Mouse (Mus musculus): Measurements from ENCODE around the gene Hist1h2be. TPM values are rescaled to one million over a fixed set of nuclear protein-coding genes. Genes with fewer than 3 reads are reported as not detected.
"Not testable (repeated sequence)": the region's sequence is repeated elsewhere in the genome, so short reads cannot be mapped to it uniquely, and the experiment has no call there.

Hist1h2be gene
- polyA plus RNA-seq (2016; fragmentation: Nextera tagmentation; extraction: Ambion mirVana), result 2.3 and 4.2 TPM in 2 replicates

DNA sequence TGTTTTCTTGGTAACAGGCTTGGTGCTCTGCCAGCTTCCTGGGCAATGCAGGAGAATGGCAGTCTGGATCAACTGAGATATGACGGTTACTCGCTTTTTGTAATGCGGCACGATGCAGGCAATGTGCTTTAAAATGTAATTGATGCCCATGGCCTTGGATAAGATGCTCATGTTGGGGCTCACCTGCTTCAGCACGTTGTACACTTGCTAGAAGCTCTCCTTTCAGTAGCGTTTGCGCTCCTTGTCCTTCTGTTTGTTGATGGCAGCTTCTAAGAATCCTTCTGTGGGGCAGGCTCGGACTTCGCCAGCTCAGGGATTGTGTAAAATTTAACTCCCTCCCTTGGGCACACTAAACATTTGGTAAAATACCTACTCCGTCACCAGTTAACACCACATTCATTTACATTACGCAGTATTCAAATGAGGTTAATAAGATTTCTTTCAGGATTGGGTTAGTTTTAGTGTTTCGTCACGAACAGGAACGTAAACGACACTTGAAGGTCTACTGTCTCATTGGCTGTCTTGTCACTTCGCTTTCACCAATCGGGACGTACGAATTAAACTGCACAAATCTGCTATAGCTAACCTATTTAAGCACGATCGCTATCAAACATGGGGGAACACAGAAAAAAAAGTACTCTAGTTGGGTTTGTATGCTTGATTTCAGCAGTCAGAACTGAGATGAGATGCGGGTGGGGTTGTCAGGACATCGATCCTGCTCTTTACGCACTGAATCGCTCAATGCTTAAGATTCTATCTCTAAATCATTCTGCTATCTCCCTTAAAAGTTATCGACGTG, at the start of gene Hist1h2be:
TSS of gene Hist1h2be (minus strand) at position 392 of the 799 bp plus-strand sequence.
- peak within 1 kb of the TSS; percentile 91 for H3K27ac ChIP-seq
- DNase-seq (ENCODE audit: low spot score), result peak; percentile 68
- H3K27me3 ChIP-seq (ENCODE audit: low read depth, poor library complexity, severe bottlenecking), result no peaks in the 10 kb centered on the region
- peaks cover 18% of the 10 kb centered on the region for H3K4me1 ChIP-seq
- no peaks in the 10 kb centered on the region for H3K36me3 ChIP-seq
- H3K9me3 ChIP-seq (replicated peaks), result no peaks in the 10 kb centered on the region
- 1% methylated on average over 27 of the region's 27 CpGs for WGBS
- H3K4me3 ChIP-seq, result peak within 1 kb of the TSS; percentile 57

DNA sequence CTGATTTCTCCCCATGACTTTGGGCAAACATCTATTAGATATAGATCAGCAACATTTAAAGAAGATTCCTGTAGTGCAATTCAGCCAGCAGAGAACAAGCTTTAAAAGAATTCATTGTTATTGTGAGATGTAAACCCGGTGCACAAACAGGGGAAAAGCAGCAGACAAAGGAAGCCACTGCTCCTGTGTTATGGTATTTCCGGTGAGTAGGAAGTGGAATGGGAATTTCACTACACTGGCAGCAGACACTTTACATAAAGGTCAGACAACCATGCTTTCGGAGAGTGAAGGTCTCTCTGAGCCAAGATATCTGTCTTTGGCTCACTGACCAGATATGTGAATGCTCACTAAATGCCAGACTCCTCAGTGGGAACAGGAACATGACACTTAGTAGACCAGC, 41.6 kb upstream of the Hist1h2be start:
- Histone ChIP-seq H3K4me1 (no peaks in the 10 kb centered on the region), H3K4me3 (no peak overlapping the region), H3K27ac (no peak overlapping the region), H3K36me3 (no peaks in the 10 kb centered on the region), H3K9me3 (replicated peaks) (no peaks in the 10 kb centered on the region), H3K27me3 (ENCODE audit: low read depth, poor library complexity, severe bottlenecking) (no peaks in the 10 kb centered on the region)
- no peak for DNase-seq (ENCODE audit: low spot score)
- 87% methylated on average over 3 of the region's 3 CpGs for WGBS

DNA sequence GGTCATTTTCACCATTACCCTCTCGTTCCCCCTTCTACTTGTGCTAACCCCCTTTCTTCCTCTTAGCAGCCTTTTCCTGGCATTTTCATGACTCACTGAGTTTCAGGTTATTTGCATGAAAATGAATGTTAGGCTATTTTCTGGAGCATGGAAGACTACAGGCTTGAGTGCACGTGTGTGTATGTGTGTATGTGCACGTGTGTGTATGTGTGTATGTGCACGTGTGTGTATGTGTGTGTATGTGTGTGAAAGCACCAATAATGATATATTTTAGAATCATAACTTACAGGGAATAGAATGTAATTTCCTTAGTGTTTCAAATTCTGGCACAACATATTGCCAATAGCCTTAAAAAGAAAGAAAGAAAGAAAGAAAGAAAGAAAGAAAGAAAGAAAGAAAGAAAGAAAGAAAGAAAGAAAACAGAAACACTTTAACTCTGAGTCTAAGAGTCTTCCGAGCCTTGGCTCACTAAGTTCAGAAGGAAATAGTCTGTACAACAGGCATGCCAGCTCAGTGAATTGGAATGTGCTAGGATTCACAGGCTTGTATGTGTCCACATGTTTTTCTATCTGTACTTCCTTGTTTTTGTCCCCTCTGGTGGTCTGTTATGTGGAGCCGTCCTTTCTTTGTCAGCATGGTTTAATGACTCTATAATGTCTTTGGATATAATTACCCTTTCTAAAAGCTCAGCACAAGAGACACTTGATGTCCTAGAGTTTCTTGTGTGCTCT, 38.9 kb upstream of the Hist1h2be start:
- DNase-seq (ENCODE audit: low spot score), result no peak

GRCm38 (mm10) chr13:23630653-23631052, 9.7 kb upstream of the Hist1h2be start:
- no peak overlapping the region for H3K27ac ChIP-seq
- no peaks in the 10 kb centered on the region for H3K9me3 ChIP-seq (replicated peaks)
- H3K4me1 ChIP-seq, result no peaks in the 10 kb centered on the region
- DNase-seq (ENCODE audit: low spot score), result no peak
- no peaks in the 10 kb centered on the region for H3K36me3 ChIP-seq
- 35% methylated on average over 1 of the region's 1 CpGs for WGBS
- H3K27me3 ChIP-seq (ENCODE audit: low read depth, poor library complexity, severe bottlenecking), result no peaks in the 10 kb centered on the region
- H3K4me3 ChIP-seq, result no peak overlapping the region

More for the DNA sequence above, 38.9 kb upstream of the Hist1h2be start:
- Histone ChIP-seq H3K4me3 (no peak overlapping the region), H3K27me3 (ENCODE audit: low read depth, poor library complexity, severe bottlenecking) (no peaks in the 10 kb centered on the region), H3K27ac (no peak overlapping the region), H3K36me3 (no peaks in the 10 kb centered on the region), H3K9me3 (replicated peaks) (no peaks in the 10 kb centered on the region), H3K4me1 (no peaks in the 10 kb centered on the region)
- 81% methylated on average over 6 of the region's 6 CpGs for WGBS

DNA sequence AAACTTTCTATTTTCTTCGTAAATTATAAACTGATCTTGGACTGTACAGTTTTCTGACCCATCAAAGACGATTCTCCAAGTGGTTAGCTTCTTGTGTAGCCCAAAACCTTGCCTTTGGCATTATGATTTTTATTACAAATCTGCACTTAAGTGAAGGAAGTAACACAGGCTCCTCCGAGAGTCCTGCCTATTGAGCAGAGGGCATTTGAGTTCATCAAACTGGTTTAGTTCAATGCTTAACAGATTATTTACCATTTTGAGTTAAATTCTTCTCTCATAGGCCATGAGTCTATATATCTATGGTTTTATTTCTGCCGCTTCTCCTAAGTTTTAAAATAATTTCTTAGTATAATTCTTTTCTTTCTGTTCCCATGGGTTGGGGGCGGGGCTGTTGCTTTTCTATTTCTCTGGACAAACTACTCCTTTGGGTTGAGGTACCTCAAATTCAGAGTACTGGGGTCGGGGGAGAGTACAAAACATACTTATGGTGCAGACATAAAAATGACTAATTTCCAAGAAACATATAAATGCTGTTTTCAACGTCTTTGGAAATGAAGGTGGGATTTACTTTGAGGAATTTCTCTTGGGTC, 2.0 kb upstream of the Hist1h2be start:
- Histone ChIP-seq H3K4me3 (peak overlapping the region; percentile 57), H3K27ac (peak overlapping the region; percentile 91), H3K36me3 (no peaks in the 10 kb centered on the region), H3K27me3 (ENCODE audit: low read depth, poor library complexity, severe bottlenecking) (no peaks in the 10 kb centered on the region), H3K4me1 (peaks cover 18% of the 10 kb centered on the region), H3K9me3 (replicated peaks) (no peaks in the 10 kb centered on the region)
- DNase-seq (ENCODE audit: low spot score), result no peak
- WGBS, result 34% methylated on average over 7 of the region's 7 CpGs

DNA sequence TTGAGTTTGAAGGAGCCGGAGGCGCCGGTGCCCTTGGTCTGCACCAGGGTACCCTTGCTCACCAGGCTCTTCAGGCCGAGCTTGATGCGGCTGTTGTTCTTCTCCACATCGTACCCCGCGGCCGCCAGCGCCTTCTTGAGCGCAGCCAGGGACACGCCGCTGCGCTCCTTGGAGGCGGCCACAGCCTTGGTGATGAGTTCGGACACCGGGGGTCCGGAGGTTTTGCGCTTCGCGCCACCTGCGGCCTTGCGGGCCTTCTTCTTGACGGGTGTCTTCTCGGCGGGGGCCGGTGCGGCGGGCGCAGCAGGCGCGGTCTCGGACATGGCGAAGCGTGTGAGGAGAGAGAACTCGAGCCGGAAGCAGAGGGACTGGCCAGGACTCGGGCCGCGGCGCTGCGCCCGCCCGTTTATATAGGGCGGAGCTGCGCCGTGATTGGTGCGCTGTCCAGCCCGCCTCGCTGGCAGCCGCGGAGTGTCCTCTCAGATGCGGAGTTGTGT, 1.3 kb upstream of the Hist1h2be start, which contains the start of gene Hist1h1e:
TSS of gene Hist1h1e (minus strand) at position 384 of the 497 bp plus-strand sequence.
- under 1% methylated on average over 53 of the region's 53 CpGs for WGBS
- Histone ChIP-seq H3K27ac (peak within 1 kb of the TSS; percentile 91), H3K4me3 (peak within 1 kb of the TSS; percentile 57), H3K4me1 (peaks cover 18% of the 10 kb centered on the region)
- H3K36me3 ChIP-seq; H3K9me3 ChIP-seq (replicated peaks); H3K27me3 ChIP-seq (ENCODE audit: low read depth, poor library complexity, severe bottlenecking): not testable (repeated sequence)
- DNase-seq (ENCODE audit: low spot score), result peak; percentile 93

- WGBS, result under 1% methylated on average over 18 of the region's 18 CpGs
- H3K4me1 ChIP-seq, result peaks cover 18% of the 10 kb centered on the region
- DNase-seq (ENCODE audit: low spot score), result peak; percentile 76
Observed at GRCm38 (mm10) chr13:23621532-23622174, 729 bp upstream of the Hist1h2be start.

GRCm38 (mm10) chr13:23620056-23620732, 730 bp downstream of the Hist1h2be start:
- Histone ChIP-seq H3K9me3 (replicated peaks) (no peaks in the 10 kb centered on the region), H3K4me3 (peak overlapping the region; percentile 57), H3K27ac (peak overlapping the region; percentile 91), H3K36me3 (no peaks in the 10 kb centered on the region), H3K4me1 (peaks cover 18% of the 10 kb centered on the region), H3K27me3 (ENCODE audit: low read depth, poor library complexity, severe bottlenecking) (no peaks in the 10 kb centered on the region)
- DNase-seq (ENCODE audit: low spot score), result no peak
- WGBS, result 61% methylated on average over 12 of the region's 12 CpGs

More at GRCm38 (mm10) chr13:23621532-23622174, 729 bp upstream of the Hist1h2be start:
- Histone ChIP-seq H3K36me3 (no peaks in the 10 kb centered on the region), H3K27me3 (ENCODE audit: low read depth, poor library complexity, severe bottlenecking) (no peaks in the 10 kb centered on the region), H3K9me3 (replicated peaks) (no peaks in the 10 kb centered on the region), H3K4me3 (peak overlapping the region; percentile 57), H3K27ac (peak overlapping the region; percentile 91)

GRCm38 (mm10) chr13:23611638-23612037, 9.3 kb downstream of the Hist1h2be start:
- WGBS, result 90% methylated on average over 3 of the region's 3 CpGs
- H3K27ac ChIP-seq, result no peak overlapping the region
- DNase-seq (ENCODE audit: low spot score), result no peak
- H3K4me1 ChIP-seq, result no peaks in the 10 kb centered on the region
- H3K4me3 ChIP-seq, result no peak overlapping the region
- H3K36me3 ChIP-seq, result no peaks in the 10 kb centered on the region
- H3K9me3 ChIP-seq (replicated peaks), result no peaks in the 10 kb centered on the region
- H3K27me3 ChIP-seq (ENCODE audit: low read depth, poor library complexity, severe bottlenecking), result no peaks in the 10 kb centered on the region

DNA sequence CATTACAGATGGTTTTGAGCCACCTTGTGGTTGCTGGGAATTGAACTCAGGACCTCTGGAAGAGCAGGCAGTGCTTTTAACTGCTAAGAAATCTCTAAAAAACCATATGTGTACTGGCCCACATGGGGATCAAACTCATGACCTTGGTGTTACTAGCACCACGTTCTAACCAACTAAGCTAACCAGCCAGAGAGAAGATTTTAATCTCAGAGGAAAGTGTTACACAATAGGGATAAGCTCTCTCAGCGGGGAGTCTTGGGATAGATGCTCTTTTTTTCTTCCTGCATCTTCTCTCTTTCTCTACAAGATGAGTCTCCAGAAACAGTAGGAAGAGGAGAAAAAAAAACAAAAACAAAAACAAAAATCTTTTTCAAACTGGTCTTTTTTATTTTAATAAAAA, 10.5 kb downstream of the Hist1h2be start:
- H3K27me3 ChIP-seq (ENCODE audit: low read depth, poor library complexity, severe bottlenecking), result no peaks in the 10 kb centered on the region
- no peak overlapping the region for H3K27ac ChIP-seq
- WGBS, result 68% methylated on average over 2 of the region's 2 CpGs
- no peak overlapping the region for H3K4me3 ChIP-seq
- H3K4me1 ChIP-seq, result no peaks in the 10 kb centered on the region
- H3K36me3 ChIP-seq, result no peaks in the 10 kb centered on the region
- H3K9me3 ChIP-seq (replicated peaks), result no peaks in the 10 kb centered on the region
- DNase-seq (ENCODE audit: low spot score), result no peak

GRCm38 (mm10) chr13:23609844-23610243, 11.1 kb downstream of the Hist1h2be start:
- no peak for DNase-seq (ENCODE audit: low spot score)
- no peaks in the 10 kb centered on the region for H3K36me3 ChIP-seq
- H3K9me3 ChIP-seq (replicated peaks), result no peaks in the 10 kb centered on the region
- no peaks in the 10 kb centered on the region for H3K27me3 ChIP-seq (ENCODE audit: low read depth, poor library complexity, severe bottlenecking)
- no peak overlapping the region for H3K4me3 ChIP-seq
- no peak overlapping the region for H3K27ac ChIP-seq
- H3K4me1 ChIP-seq, result no peaks in the 10 kb centered on the region

DNA sequence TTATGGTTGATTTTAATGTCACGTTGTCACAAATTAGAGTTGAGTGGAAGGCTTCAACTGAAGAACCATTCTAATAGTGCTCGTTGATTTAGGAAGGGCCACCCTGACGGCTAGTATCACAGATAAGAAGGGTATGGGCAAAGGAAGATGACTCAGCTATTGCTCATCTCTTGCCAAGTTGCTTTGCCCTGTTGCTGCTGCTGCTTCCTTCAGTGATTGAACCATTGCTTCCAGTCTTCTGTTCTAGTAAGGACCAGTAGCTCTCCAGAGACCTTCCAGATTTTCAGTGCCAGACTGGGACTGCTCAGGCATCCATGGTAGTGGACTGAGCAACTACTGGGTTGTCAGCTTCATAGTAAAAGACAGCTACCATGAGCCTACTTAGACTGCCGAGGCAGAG, 11.7 kb downstream of the Hist1h2be start:
- no peak overlapping the region for H3K4me3 ChIP-seq
- H3K9me3 ChIP-seq (replicated peaks), result no peaks in the 10 kb centered on the region
- H3K27ac ChIP-seq, result no peak overlapping the region
- no peak for DNase-seq (ENCODE audit: low spot score)
- H3K27me3 ChIP-seq (ENCODE audit: low read depth, poor library complexity, severe bottlenecking), result no peaks in the 10 kb centered on the region
- H3K4me1 ChIP-seq, result no peaks in the 10 kb centered on the region
- WGBS, result 92% methylated on average over 4 of the region's 4 CpGs
- H3K36me3 ChIP-seq, result no peaks in the 10 kb centered on the region

Data from limb, embryonic 10.5 days (tissue).